Mouse (Mus musculus): ENCODE measurements at regions not wholly inside any gene's neighbourhood (a gene's known extent, or its start where the extent isn't known, plus 50 kb on each side); places are given as distances from the start of the nearest gene placed in this dataset.
A peak's percentile ranks its signal among the peaks of the same experiment; 100 is the strongest.

DNA sequence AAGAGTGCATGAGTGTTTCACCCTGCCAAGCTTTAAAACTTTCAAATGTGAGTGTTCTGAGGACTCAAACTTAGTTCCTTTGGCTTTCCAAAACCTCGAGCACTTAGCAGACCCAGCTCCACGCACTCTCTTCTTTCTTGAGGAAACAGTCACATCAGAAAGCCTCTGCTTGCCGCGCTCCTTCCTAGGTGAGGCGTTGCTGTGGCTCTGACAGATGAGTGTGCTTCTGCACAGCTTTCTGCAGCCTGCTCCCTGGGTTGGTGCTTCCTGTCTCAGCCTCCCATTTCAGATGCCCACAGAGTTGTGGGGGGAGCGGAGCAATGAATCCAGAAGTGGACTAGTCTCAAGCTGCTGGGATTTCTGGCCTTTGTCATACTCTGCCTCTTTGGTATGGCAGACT lies 95.3 kb upstream of the Id2 start:
- Histone ChIP-seq H3K9me3 (replicated peaks) (no peaks in the 10 kb centered on the region), H3K36me3 (no peaks in the 10 kb centered on the region), H3K4me2 (no peak overlapping the region), H3K4me1 (replicated peaks) (peaks cover 15% of the 10 kb centered on the region), H3K9ac (no peak overlapping the region), H3K4me3 (no peak overlapping the region), H3K27me3 (no peaks in the 10 kb centered on the region), H3K27ac (no peak overlapping the region)
- ATAC-seq (replicated peaks; ENCODE audit: insufficient number of reproducible peaks, insufficient read depth, low FRiP score, low read depth), result no peak
- WGBS, result 86% methylated on average over 6 of the region's 6 CpGs

DNA sequence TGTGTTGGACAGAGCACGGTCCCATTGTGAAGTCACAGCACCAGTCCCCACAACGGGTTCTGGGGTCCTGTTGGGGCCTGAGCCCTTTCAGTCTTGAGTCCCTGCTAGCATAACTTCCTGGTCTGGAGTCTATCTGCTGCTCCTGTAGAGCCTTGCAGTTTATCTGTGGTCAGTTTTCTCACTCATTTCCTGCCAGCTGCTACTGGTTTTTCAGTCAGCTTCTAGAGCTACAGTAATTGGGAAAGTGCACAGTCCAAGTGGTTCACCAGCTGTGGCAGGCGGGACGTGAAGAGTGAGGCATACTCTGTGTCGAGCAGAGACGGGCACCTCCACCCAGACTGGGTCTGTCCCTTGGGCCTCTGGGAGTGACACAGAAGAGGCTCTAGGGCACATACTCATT lies 93.4 kb upstream of the Id2 start:
- 35% methylated on average over 6 of the region's 6 CpGs for WGBS
- H3K36me3 ChIP-seq, result no peaks in the 10 kb centered on the region
- peak overlapping the region; percentile 54 for H3K27ac ChIP-seq
- ATAC-seq (replicated peaks; ENCODE audit: insufficient number of reproducible peaks, insufficient read depth, low FRiP score, low read depth), result no peak; the same call in 1 of the 2 replicates
- no peaks in the 10 kb centered on the region for H3K27me3 ChIP-seq
- no peak overlapping the region for H3K4me2 ChIP-seq
- H3K9me3 ChIP-seq (replicated peaks), result no peaks in the 10 kb centered on the region
- H3K9ac ChIP-seq, result 0 out of 2 replicates have a peak overlapping the region, but pooled peaks have one; percentile 1
- no peak overlapping the region for H3K4me3 ChIP-seq
- H3K4me1 ChIP-seq (replicated peaks), result peaks cover 15% of the 10 kb centered on the region

DNA sequence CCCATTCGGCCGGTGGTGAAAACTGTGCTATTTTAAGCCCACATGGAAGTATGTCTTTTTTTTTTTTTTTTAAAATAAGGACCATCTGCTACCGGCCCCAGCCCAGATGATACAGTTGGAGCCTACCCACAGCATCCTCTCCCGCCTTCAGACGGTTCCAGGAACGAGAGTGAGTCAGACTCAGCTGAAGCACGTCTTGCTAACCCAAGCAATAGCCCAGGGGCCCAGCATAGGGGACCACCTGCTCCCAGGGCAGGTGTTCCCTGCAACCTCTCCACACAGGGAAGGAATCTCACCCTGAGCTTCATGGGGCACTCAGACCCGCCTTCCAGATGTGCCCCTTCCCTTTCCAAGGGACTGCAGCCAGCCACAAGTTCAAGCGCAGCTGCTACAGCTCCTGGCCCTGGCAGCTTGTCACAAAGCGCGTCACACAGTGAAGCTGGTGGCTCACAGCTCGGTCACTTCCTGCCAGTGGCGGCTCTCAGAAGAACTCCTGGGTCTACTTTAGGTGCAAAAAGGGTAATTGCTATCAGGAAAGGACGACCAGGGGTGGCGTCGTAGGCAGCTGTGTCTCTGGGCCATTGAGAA lies 92.3 kb upstream of the Id2 start:
- Histone ChIP-seq H3K9ac (no peak overlapping the region), H3K9me3 (replicated peaks) (no peaks in the 10 kb centered on the region), H3K4me1 (replicated peaks) (peaks cover 15% of the 10 kb centered on the region), H3K4me2 (no peak overlapping the region), H3K27ac (peak overlapping the region; percentile 54; the same call in 1 of the 2 replicates), H3K27me3 (no peaks in the 10 kb centered on the region), H3K4me3 (no peak overlapping the region), H3K36me3 (no peaks in the 10 kb centered on the region)
- 47% methylated on average over 16 of the region's 16 CpGs for WGBS
- no peak for ATAC-seq (replicated peaks; ENCODE audit: insufficient number of reproducible peaks, insufficient read depth, low FRiP score, low read depth)

DNA sequence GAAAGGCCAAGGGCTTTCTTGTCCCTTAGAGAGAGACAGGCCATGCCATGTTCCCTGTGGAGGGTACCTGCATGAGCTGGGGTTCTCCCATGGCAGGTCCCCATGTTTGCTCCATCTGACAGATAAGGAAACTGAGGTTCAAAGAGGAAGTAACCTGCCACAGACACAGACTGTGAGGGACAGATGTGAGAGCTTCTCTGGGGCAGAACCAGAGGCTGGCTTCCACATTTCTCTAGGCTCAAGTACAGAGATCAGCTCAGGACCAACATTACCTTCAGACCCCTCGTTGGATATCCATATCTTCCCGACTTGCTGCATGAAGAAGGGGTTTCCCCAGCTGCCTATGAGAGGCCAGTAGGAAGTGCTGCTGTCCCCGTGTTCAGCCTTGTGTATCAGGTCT lies 91.6 kb upstream of the Id2 start:
- Histone ChIP-seq H3K27me3 (no peaks in the 10 kb centered on the region), H3K4me1 (replicated peaks) (peaks cover 15% of the 10 kb centered on the region), H3K27ac (no peak overlapping the region), H3K4me2 (no peak overlapping the region), H3K36me3 (no peaks in the 10 kb centered on the region), H3K9ac (no peak overlapping the region), H3K4me3 (no peak overlapping the region), H3K9me3 (replicated peaks) (no peaks in the 10 kb centered on the region)
- no peak for ATAC-seq (replicated peaks; ENCODE audit: insufficient number of reproducible peaks, insufficient read depth, low FRiP score, low read depth)
- 54% methylated on average over 3 of the region's 3 CpGs for WGBS

DNA sequence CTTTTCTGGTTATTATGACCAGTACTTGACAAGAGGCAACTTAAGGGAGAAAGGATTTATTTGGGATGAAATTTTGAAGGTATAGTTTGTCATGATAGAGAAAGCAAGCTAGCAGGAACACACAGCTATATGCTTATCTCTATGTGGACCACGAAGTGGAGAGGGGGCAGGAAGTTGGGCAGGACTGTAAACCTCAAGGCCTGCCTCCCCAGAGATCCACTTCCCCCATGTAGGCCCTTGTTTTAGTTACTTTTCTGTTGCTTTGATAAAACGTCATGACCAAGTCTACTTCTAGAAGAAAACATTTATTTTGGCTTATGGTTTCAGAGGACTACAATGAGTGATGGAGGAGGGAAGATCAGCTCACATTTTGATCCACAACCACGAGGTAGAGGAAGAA lies 90.3 kb upstream of the Id2 start:
- Histone ChIP-seq H3K9me3 (replicated peaks) (no peaks in the 10 kb centered on the region), H3K27ac (no peak overlapping the region), H3K4me3 (no peak overlapping the region), H3K36me3 (no peaks in the 10 kb centered on the region), H3K4me1 (replicated peaks) (peaks cover 15% of the 10 kb centered on the region), H3K27me3 (no peaks in the 10 kb centered on the region), H3K9ac (no peak overlapping the region), H3K4me2 (no peak overlapping the region)
- ATAC-seq (replicated peaks; ENCODE audit: insufficient number of reproducible peaks, insufficient read depth, low FRiP score, low read depth), result no peak
- 61% methylated on average over 3 of the region's 3 CpGs for WGBS

DNA sequence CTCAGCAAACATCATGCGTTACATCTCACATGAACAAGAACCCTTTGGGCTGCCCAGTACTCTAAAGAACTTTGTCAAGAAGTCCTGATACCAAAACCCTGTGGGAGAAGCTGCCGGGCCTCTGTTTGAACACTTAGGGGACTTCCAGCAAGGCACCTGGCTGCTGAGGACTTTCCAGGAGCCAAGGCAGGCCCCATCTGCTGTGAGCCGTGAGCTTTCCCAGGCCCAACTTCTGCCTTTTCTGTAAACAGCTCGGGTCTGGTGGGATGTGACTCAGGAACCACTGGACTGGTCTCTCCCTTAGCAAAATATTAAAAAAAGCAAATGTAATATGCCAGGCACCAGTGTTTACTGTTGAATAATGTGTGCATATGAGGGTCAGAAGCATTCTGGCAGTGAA lies 85.7 kb upstream of the Id2 start:
- no peak for ATAC-seq (replicated peaks; ENCODE audit: insufficient number of reproducible peaks, insufficient read depth, low FRiP score, low read depth)
- WGBS, result 77% methylated on average over 4 of the region's 4 CpGs

DNA sequence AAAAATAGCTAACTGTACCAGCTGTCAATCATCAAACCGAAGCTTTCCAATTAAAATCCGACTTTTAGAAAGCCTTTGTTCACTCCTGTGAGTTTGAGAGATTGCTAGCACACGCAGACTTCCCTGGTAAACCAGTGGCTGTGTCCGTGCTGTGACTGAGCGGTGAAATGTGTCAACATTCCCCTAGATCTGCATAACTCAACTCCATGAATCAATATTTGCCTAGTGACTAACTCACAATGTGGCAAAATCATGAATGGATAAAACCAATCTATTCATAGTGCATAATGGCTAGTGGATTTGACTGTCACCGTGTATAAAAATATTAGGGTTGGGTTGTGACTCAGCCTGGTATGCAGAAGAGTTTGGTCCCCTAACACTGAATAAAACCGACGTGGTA lies 84.4 kb upstream of the Id2 start:
- Histone ChIP-seq H3K27me3 (no peaks in the 10 kb centered on the region), H3K27ac (no peak overlapping the region), H3K4me1 (replicated peaks) (peaks cover 8% of the 10 kb centered on the region), H3K36me3 (no peaks in the 10 kb centered on the region), H3K9me3 (replicated peaks) (no peaks in the 10 kb centered on the region), H3K4me3 (no peak overlapping the region), H3K9ac (no peak overlapping the region), H3K4me2 (no peak overlapping the region)
- WGBS, result 88% methylated on average over 8 of the region's 8 CpGs
- no peak for ATAC-seq (replicated peaks; ENCODE audit: insufficient number of reproducible peaks, insufficient read depth, low FRiP score, low read depth)

More for the DNA sequence above, 85.7 kb upstream of the Id2 start:
- Histone ChIP-seq H3K4me1 (replicated peaks) (peaks cover 8% of the 10 kb centered on the region), H3K9me3 (replicated peaks) (no peaks in the 10 kb centered on the region), H3K9ac (no peak overlapping the region), H3K36me3 (no peaks in the 10 kb centered on the region), H3K27ac (no peak overlapping the region), H3K4me2 (no peak overlapping the region), H3K27me3 (no peaks in the 10 kb centered on the region), H3K4me3 (no peak overlapping the region)

DNA sequence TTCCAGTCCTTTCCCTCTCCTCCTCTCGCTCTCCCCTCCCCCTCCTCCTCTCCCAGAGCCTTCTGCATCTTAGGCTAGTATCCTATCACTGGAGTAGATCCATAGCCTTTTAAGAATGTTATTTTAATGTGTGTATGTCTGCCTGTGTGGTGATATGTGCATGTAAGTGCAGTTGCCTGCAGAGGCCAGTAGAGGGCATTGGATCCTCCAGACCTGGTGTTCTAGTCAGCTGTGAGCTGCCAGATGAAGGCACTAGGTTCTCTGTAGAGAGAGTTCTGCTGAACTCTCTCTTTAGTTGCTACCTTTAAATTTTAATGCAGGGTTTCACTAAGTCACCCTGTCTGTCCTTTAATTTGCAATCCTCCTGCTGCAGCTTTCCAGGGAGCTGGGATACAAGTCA lies 83.9 kb upstream of the Id2 start:
- no peak for ATAC-seq (replicated peaks; ENCODE audit: insufficient number of reproducible peaks, insufficient read depth, low FRiP score, low read depth)
- peaks cover 8% of the 10 kb centered on the region for H3K4me1 ChIP-seq (replicated peaks)
- 86% methylated on average over 1 of the region's 1 CpGs for WGBS
- no peaks in the 10 kb centered on the region for H3K36me3 ChIP-seq
- no peak overlapping the region for H3K4me2 ChIP-seq
- no peak overlapping the region for H3K27ac ChIP-seq
- no peak overlapping the region for H3K4me3 ChIP-seq
- H3K9ac ChIP-seq, result no peak overlapping the region
- H3K9me3 ChIP-seq (replicated peaks), result no peaks in the 10 kb centered on the region
- H3K27me3 ChIP-seq, result no peaks in the 10 kb centered on the region

DNA sequence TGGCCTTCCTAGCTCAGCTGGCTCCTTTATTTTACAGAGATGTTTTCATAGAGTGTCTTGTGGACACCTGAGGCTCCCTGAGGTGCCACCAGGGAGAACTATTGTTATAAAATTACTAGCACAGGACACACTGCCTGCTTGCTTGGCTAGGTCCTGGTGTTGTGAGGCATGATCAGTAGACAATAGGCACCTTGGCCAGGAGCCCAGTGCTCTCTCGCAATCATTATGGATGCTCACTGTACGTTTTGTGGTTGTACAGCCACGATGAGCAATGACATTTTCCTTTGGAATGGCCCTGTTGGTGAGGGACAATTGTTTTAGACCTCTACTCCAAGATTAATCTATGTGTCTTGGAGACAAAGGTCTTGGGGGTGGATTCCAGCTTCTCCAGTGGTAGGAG lies 83.3 kb upstream of the Id2 start:
- Histone ChIP-seq H3K9me3 (replicated peaks) (no peaks in the 10 kb centered on the region), H3K9ac (no peak overlapping the region), H3K4me2 (no peak overlapping the region), H3K36me3 (no peaks in the 10 kb centered on the region), H3K4me3 (no peak overlapping the region), H3K27ac (no peak overlapping the region), H3K27me3 (no peaks in the 10 kb centered on the region), H3K4me1 (replicated peaks) (peaks cover 8% of the 10 kb centered on the region)
- 48% methylated on average over 3 of the region's 3 CpGs for WGBS
- ATAC-seq (replicated peaks; ENCODE audit: insufficient number of reproducible peaks, insufficient read depth, low FRiP score, low read depth), result no peak

DNA sequence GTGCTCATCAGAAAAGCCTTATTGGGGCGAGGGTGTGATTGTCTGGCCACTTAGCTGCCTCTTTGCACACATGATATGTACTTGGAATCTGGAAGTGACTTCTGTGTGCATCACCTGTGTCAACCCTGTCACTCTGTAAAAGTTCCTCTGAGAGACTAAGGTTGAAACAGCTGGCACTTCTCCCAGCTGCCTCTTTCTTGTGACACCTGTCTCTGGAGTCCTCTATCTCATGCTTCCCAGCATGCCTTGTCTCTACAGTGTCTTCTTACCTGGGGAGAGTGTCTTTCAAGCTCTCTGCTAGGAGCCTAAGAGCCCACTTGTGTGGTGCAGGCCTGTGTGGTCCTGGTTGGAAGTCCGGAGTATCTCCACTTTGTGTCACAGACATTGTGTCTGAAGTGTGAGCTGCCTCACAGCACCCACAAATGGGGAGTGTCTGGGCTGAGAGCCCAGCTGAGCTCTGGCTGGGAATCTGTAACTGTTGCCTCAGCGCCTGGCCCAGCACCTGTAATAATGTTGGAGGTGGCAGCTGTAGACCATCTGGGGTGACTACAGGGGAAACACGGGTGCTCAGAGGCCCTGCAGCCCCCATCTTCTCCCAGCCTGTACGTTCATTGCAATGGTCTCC lies 81.7 kb upstream of the Id2 start:
- Histone ChIP-seq H3K9ac (no peak overlapping the region), H3K36me3 (no peaks in the 10 kb centered on the region), H3K27me3 (no peaks in the 10 kb centered on the region), H3K4me2 (no peak overlapping the region), H3K4me1 (replicated peaks) (peaks cover 8% of the 10 kb centered on the region), H3K9me3 (replicated peaks) (no peaks in the 10 kb centered on the region), H3K27ac (no peak overlapping the region), H3K4me3 (no peak overlapping the region)
- WGBS, result 61% methylated on average over 5 of the region's 5 CpGs
- ATAC-seq (replicated peaks; ENCODE audit: insufficient number of reproducible peaks, insufficient read depth, low FRiP score, low read depth), result no peak

DNA sequence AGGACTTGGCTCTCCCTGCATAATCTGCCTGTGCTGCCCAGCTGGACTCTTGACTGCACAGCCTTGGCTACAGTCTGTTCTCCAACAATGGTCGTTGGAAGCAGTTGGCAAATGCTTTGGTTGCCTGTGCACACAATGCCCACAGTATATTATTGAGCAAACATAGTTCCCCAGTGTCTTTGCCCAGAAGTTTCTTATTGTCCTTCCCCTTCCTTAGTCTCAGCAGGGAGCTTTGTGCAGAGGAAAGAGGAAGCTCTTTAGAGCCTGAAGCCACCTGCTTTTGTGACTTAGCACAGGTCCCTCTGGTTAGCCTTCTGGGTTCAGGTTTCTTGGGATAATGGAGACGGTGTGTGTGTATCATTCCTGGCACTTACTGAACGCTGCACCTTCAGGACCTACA lies 80.9 kb upstream of the Id2 start:
- Histone ChIP-seq H3K9me3 (replicated peaks) (no peaks in the 10 kb centered on the region), H3K4me1 (replicated peaks) (peaks cover 8% of the 10 kb centered on the region), H3K27me3 (no peaks in the 10 kb centered on the region), H3K36me3 (no peaks in the 10 kb centered on the region), H3K27ac (no peak overlapping the region), H3K4me3 (no peak overlapping the region), H3K4me2 (no peak overlapping the region), H3K9ac (no peak overlapping the region)
- no peak for ATAC-seq (replicated peaks; ENCODE audit: insufficient number of reproducible peaks, insufficient read depth, low FRiP score, low read depth)
- 78% methylated on average over 3 of the region's 3 CpGs for WGBS

DNA sequence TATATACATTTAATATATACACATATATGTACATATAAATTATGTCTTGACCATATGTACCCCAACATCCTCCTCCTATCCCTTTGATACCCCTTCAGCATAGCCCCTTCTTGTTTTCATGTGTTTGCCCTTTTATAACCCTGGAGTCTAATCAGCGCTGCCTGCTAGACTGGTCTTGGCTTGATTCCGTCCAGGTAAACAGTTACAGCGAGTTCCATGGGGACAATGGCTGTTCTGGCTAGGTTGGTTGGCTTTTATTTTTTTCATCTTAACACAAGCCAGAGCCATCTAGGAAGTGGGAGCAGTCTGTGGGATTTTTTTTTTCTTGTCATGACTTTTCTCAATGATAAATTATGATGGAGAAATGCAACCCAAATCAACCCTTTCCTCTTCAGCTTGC lies 79.6 kb upstream of the Id2 start:
- H3K9me3 ChIP-seq (replicated peaks), result no peaks in the 10 kb centered on the region
- no peak overlapping the region for H3K4me2 ChIP-seq
- H3K27me3 ChIP-seq, result no peaks in the 10 kb centered on the region
- ATAC-seq (replicated peaks; ENCODE audit: insufficient number of reproducible peaks, insufficient read depth, low FRiP score, low read depth), result no peak
- 77% methylated on average over 3 of the region's 3 CpGs for WGBS
- no peak overlapping the region for H3K9ac ChIP-seq
- H3K4me3 ChIP-seq, result no peak overlapping the region
- peaks cover 8% of the 10 kb centered on the region for H3K4me1 ChIP-seq (replicated peaks)
- H3K36me3 ChIP-seq, result no peaks in the 10 kb centered on the region
- H3K27ac ChIP-seq, result no peak overlapping the region
